Mouse (Mus musculus) heart, postnatal 0 days (tissue): Measurements from ENCODE around the gene Rnase10.

Experiments
- CTCF ChIP-seq: IDR thresholded peaks from 2 replicates; pipeline ENCODE4 v1.5.1; 2016; ENCODE audit warnings: antibody characterized with exemption, control low read depth, low read depth
- EP300 ChIP-seq: IDR thresholded peaks from 2 replicates; pipeline ENCODE4 v1.6.1; 2016; ENCODE audit warnings: antibody characterized with exemption, low read depth

- TF ChIP-seq CTCF, result no peak
- no peak for TF ChIP-seq EP300
Observed at GRCm38 (mm10) chr14:51023457-51023856, 15.9 kb downstream of the Rnase10 start.
